ENCODE assay signal across 5 mouse cellular contexts in the genomic region with DNA sequence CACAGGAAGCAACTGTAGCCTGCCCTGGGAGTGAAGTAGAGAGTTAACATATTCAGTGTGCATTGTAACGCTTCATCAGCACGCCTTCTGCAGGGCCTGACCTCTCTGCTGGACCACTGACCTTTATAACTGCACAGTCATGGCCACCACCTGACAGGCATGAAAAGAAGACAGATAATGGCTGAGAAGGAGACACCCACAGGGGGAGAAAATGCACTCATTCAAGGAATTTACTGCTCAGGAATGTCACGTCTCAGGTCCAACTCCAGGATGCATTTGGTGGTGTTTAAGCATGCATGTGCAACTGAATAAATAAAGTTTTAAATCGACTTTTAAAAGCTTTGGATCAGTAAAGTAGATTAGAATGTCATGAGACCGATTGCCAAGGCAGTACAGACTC.
DNase-seq lines count a peak whose midpoint lies in the region; ATAC-seq and TF ChIP-seq lines count a peak whose summit lies in the region.
"Not testable (repeated sequence)": the region's sequence is repeated elsewhere in the genome, so short reads cannot be mapped to it uniquely, and the experiment has no call there.

No protein-coding gene starts in this region.

- H3K27me3 ChIP-seq in Patski, result not testable (repeated sequence)

- not testable (repeated sequence) for TF ChIP-seq CTCF in Patski (IDR thresholded peaks at IDR 0.05)

- H3K27ac ChIP-seq in ES-E14 (ENCODE audit: insufficient read depth, low read depth, low read length, poor library complexity, severe bottlenecking), result not testable (repeated sequence)

- in situ Hi-C loops in ES-E14 (cut with MboI; ENCODE audit: low sequenced_read_pairs in 2 of 2, unreplicated experiment in 2 of 2), result not testable (repeated sequence)
- in situ Hi-C loops in Patski (cut with MboI; ENCODE audit: low pct_unique_long_range_greater_than_20kb), result loop anchor here (10.0 kb wide), 2 partner anchors 103 to 253 kb away; no protein-coding TSS in a partner anchor

- not testable (repeated sequence) for H3K4me3 ChIP-seq in ES-E14 (ENCODE audit: insufficient read depth in 1 of 2, low read depth in 1 of 2, low read length in 2 of 2, poor library complexity in 1 of 2, severe bottlenecking in 1 of 2)

- not testable (repeated sequence) for H3K36me3 ChIP-seq in ES-E14 (ENCODE audit: control insufficient read depth, insufficient read depth, low read length, poor library complexity, severe bottlenecking)

- H3K9me3 ChIP-seq in ES-E14 (ENCODE audit: control insufficient read depth, insufficient read depth, low read depth, low read length), result not testable (repeated sequence)

- POLR2A ChIA-PET in Patski (lab: Charles Lee), result not testable (repeated sequence)

- not testable (repeated sequence) for DNase-seq in ES-E14 (ENCODE audit: low read depth, low spot score); Patski (ENCODE audit: low read depth, low spot score)
- DNase-seq in Muller cell, postnatal 12 days (ENCODE audit: inconsistent ontology term), result peak; percentile 3
- DNase-seq in R1 (ENCODE audit: low read depth, low spot score) (peak; percentile 79), ZHBTc4 (ENCODE audit: low read depth, low spot score) (peak; percentile 71)

- H3K9ac ChIP-seq in ES-E14 (ENCODE audit: insufficient read depth, low read depth, low read length, poor library complexity, severe bottlenecking), result not testable (repeated sequence)

- CTCF ChIA-PET in Patski (lab: Charles Lee), result not testable (repeated sequence)

- H3K4me1 ChIP-seq in ES-E14 (ENCODE audit: control insufficient read depth in 2 of 2, insufficient read depth in 2 of 2, low read length in 2 of 2, poor library complexity in 1 of 2), result not testable (repeated sequence)

- peak; percentile 60 for ATAC-seq in Patski

TF ChIP-seq in ES-E14, 5 proteins besides CTCF, POLR2A, EP300 and RAD21:
- TF ChIP-seq MAFK (IDR thresholded peaks at IDR 0.05; ENCODE audit: insufficient read depth, low read depth, low read length), result peak; percentile 75
